Mouse (Mus musculus) heart, embryonic 12.5 days (tissue): ENCODE measurements around the gene Polrmt. TPM values are rescaled to one million over a fixed set of nuclear protein-coding genes. Genes with fewer than 3 reads are reported as not detected.
"Not testable (repeated sequence)": the region's sequence is repeated elsewhere in the genome, so short reads cannot be mapped to it uniquely, and the experiment has no call there.

Experiments
- ATAC-seq: fragments of 200-750 bp; cut with Nextera tagmentation; 2 replicates; pipeline ENCODE4 v1.8.0; 2017; ENCODE audit warnings: moderate TSS enrichment, moderate library complexity; ENCODE audit not compliant: insufficient number of reproducible peaks, low FRiP score
- H3K27ac ChIP-seq: fragments of 300-500 bp; sonication (generic); 2 replicates; pipeline ENCODE4 v1.5.1; 2016; ENCODE audit warnings: mild to moderate bottlenecking, moderate library complexity; ENCODE audit not compliant: poor library complexity, severe bottlenecking
- H3K27me3 ChIP-seq: fragments of 300-500 bp; sonication (generic); replicated peaks from 2 replicates; pipeline ENCODE4 v1.6.1; 2016; ENCODE audit warnings: mild to moderate bottlenecking, moderate library complexity
- H3K36me3 ChIP-seq: fragments of 300-500 bp; sonication (generic); 2 replicates; pipeline ENCODE4 v1.6.1; 2016; ENCODE audit warnings: mild to moderate bottlenecking, moderate library complexity
- H3K4me1 ChIP-seq: fragments of 300-500 bp; sonication (generic); replicated peaks from 2 replicates; pipeline ENCODE4 v1.6.1; 2016; ENCODE audit warnings: mild to moderate bottlenecking
- H3K4me2 ChIP-seq: fragments of 300-500 bp; sonication (generic); 2 replicates; pipeline ENCODE4 v1.6.1; 2016; ENCODE audit warnings: mild to moderate bottlenecking, moderate library complexity
- H3K4me3 ChIP-seq: fragments of 300-500 bp; sonication (generic); 2 replicates; pipeline ENCODE4 v1.5.1; 2016; ENCODE audit warnings: mild to moderate bottlenecking
- H3K9ac ChIP-seq: fragments of 300-500 bp; sonication (generic); 2 replicates; pipeline ENCODE4 v1.6.1; 2016; ENCODE audit warnings: mild to moderate bottlenecking, moderate library complexity
- H3K9me3 ChIP-seq: fragments of 300-500 bp; sonication (generic); replicated peaks from 2 replicates; pipeline ENCODE4 v1.6.1; 2016; ENCODE audit warnings: mild to moderate bottlenecking, moderate library complexity
- WGBS: fragments of 180-500 bp; shearing (Covaris S2); methylation state at CpG from one replicate; pipeline ENCODE4 v1.1.7; 2016; 5-methylcytosine and 5-hydroxymethylcytosine counted together
- polyA plus RNA-seq: library from polyadenylated mRNA; unstranded; fragments of >200 nt; fragmentation: Nextera tagmentation; extraction: Ambion mirVana; gene quantifications from 2 replicates; pipeline ENCODE4 v1.2.1, GENCODE M21; 2016

The Polrmt gene
- polyA plus RNA-seq, 1 experiment from 2014 or later = 35.4 TPM

DNA sequence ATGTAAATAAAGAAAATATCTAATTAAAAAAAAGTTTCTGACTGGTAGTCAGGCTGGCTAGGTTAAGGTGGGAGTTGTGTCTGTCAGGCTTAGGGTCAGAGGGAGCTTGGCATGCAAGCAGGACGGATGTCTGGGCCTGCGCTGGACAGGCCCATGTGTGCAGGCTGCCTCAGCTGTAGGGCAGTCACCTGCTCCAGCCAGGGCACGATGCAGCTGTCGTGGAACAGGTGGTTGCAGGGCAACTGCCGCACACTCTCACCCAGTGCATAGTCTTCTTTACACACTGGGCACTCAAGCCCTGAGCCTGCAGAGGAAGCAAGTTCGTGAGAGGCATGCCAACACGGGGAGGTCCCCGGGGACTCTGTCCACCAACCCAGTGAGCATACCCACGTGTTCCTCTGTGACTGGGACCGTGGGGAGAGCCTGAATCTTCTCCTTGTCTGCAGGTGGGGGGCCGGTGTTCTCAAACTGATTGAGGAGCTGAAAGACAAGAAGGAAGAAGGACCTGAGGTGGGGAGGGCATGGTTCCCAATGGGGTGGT lies 14.3 kb upstream of the Polrmt start:
- Histone ChIP-seq H3K27ac (no peak overlapping the region), H3K9ac (no peak overlapping the region), H3K4me2 (no peak overlapping the region), H3K9me3 (no peaks in the 10 kb centered on the region), H3K36me3 (peaks cover 64% of the 10 kb centered on the region), H3K4me1 (peaks cover 28% of the 10 kb centered on the region), H3K4me3 (no peak overlapping the region), H3K27me3 (0 out of 2 replicates have a peak, but pooled peaks cover 5% of the 10 kb centered on the region)
- ATAC-seq = no peak
- WGBS = 91% methylated on average over 11 of the region's 11 CpGs

DNA sequence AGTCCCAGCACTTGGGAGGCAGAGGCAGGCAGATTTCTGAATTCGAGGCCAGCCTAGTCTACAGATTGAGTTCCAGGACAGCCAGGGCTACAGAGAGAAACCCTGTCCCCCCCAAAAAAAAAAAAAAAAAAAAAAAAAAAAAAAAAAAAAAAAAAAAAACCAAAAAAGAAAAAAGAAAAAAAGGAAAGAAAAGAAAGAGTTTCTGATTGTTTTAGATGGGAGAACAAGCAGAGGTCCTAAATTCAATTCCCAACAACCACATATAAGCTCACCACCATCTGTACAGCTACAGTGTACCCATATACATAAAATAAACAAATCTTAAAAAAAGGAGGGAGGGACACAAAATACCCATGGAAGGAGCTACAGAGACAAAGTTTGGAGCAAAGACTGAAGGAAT lies 13.3 kb upstream of the Polrmt start:
- H3K9me3 ChIP-seq, ATAC-seq, H3K27ac ChIP-seq, H3K4me3 ChIP-seq, H3K4me2 ChIP-seq, H3K27me3 ChIP-seq, H3K9ac ChIP-seq: not testable (repeated sequence)
- Histone ChIP-seq H3K4me1 (peaks cover 26% of the 10 kb centered on the region), H3K36me3 (peaks cover 64% of the 10 kb centered on the region)
- 90% methylated on average over 1 of the region's 1 CpGs for WGBS

- H3K36me3 ChIP-seq = peaks cover 56% of the 10 kb centered on the region
Observed at GRCm38 (mm10) chr10:79756660-79757059, 10.3 kb upstream of the Polrmt start.

DNA sequence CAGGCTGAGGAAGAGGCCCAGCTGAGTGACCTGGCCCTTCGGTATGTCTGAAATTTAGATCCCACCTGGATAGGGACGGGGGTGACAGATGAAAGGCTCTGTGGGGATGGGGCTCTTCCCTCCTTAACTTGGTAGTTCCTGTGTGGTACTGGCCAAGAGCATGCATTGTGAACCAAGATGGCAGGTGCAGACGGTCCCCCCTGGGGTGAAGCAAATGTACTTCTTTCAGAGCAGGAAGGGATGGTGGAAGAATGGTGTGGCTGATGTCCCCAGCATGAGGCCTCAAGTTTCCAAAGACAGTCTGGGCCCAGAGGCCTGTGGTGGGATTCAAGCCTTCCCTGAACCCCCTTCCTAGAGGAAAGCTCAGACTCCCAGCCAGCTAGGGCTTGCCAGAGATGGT lies 9.5 kb upstream of the Polrmt start:
- H3K4me1 ChIP-seq = peaks cover 8% of the 10 kb centered on the region
- peaks cover 48% of the 10 kb centered on the region for H3K36me3 ChIP-seq
- no peaks in the 10 kb centered on the region for H3K9me3 ChIP-seq

More at GRCm38 (mm10) chr10:79756660-79757059, 10.3 kb upstream of the Polrmt start:
- no peak overlapping the region for H3K9ac ChIP-seq
- H3K9me3 ChIP-seq = no peaks in the 10 kb centered on the region
- WGBS = 86% methylated on average over 24 of the region's 24 CpGs
- H3K27ac ChIP-seq = no peak overlapping the region
- 0 out of 2 replicates have a peak, but pooled peaks cover 10% of the 10 kb centered on the region for H3K27me3 ChIP-seq
- no peak for ATAC-seq
- H3K4me3 ChIP-seq = no peak overlapping the region
- H3K4me1 ChIP-seq = peaks cover 8% of the 10 kb centered on the region
- H3K4me2 ChIP-seq = no peak overlapping the region

GRCm38 (mm10) chr10:79754856-79755516 lies 8.6 kb upstream of the Polrmt start, which contains the start of gene Fgf22:
Fgf22 (plus strand) TSS chr10:79755076.
- peak within 1 kb of the TSS; percentile 65 for H3K9ac ChIP-seq
- WGBS = under 1% methylated on average over 36 of the region's 36 CpGs
- ATAC-seq = peak; percentile 71; the same call in 1 of the 2 replicates

More for the DNA sequence above, 9.5 kb upstream of the Polrmt start:
- H3K4me2 ChIP-seq = no peak overlapping the region
- 85% methylated on average over 3 of the region's 3 CpGs for WGBS
- H3K9ac ChIP-seq = no peak overlapping the region
- H3K27me3 ChIP-seq = 0 out of 2 replicates have a peak, but pooled peaks cover 10% of the 10 kb centered on the region
- ATAC-seq = no peak
- no peak overlapping the region for H3K4me3 ChIP-seq
- no peak overlapping the region for H3K27ac ChIP-seq

DNA sequence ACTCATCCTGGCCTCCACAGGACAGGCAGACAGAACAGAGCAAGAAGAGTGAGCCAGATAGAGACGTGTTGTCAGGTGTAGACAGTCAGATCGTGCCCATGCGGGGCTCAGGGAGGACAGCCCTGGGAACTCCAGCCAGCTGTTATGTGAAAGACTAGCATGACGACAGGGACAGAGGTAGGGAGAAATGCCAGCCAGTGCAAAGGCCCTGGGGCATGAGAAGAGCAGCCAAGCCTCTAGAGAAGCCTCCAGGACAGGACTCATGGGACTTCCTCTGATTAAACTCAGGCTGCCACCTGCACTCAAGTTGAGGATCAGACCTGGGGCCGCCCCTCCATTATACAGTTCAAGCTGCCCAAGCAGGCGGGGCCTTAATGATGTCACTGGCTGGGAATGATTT lies 2.1 kb upstream of the Polrmt start:
- Histone ChIP-seq H3K4me3 (no peak overlapping the region), H3K4me1 (peaks cover 12% of the 10 kb centered on the region), H3K9ac (no peak overlapping the region), H3K36me3 (peaks cover 12% of the 10 kb centered on the region), H3K4me2 (no peak overlapping the region), H3K9me3 (no peaks in the 10 kb centered on the region), H3K27me3 (no peaks in the 10 kb centered on the region), H3K27ac (no peak overlapping the region)
- ATAC-seq = no peak
- 71% methylated on average over 6 of the region's 6 CpGs for WGBS

More at GRCm38 (mm10) chr10:79754856-79755516, 8.6 kb upstream of the Polrmt start, which contains the start of gene Fgf22:
- Histone ChIP-seq H3K9me3 (no peaks in the 10 kb centered on the region), H3K36me3 (peaks cover 39% of the 10 kb centered on the region), H3K4me1 (peaks cover 8% of the 10 kb centered on the region), H3K4me2 (peak within 1 kb of the TSS; percentile 82), H3K27ac (no peak within 1 kb of the TSS), H3K27me3 (0 out of 2 replicates have a peak, but pooled peaks cover 10% of the 10 kb centered on the region), H3K4me3 (peak within 1 kb of the TSS; percentile 42)

GRCm38 (mm10) chr10:79746774-79747151 lies 382 bp upstream of the Polrmt start:
- peak overlapping the region; percentile 63 for H3K4me2 ChIP-seq
- H3K4me1 ChIP-seq = peaks cover 12% of the 10 kb centered on the region
- H3K27ac ChIP-seq = no peak overlapping the region
- H3K27me3 ChIP-seq = no peaks in the 10 kb centered on the region
- H3K4me3 ChIP-seq = peak overlapping the region; percentile 15; the same call in 1 of the 2 replicates
- WGBS = 22% methylated on average over 6 of the region's 6 CpGs
- 0 out of 2 replicates have a peak overlapping the region, but pooled peaks have one; percentile 36 for H3K9ac ChIP-seq
- H3K9me3 ChIP-seq = peaks cover 3% of the 10 kb centered on the region
- peak; percentile 55; the same call in 1 of the 2 replicates for ATAC-seq
- peaks cover 28% of the 10 kb centered on the region for H3K36me3 ChIP-seq

DNA sequence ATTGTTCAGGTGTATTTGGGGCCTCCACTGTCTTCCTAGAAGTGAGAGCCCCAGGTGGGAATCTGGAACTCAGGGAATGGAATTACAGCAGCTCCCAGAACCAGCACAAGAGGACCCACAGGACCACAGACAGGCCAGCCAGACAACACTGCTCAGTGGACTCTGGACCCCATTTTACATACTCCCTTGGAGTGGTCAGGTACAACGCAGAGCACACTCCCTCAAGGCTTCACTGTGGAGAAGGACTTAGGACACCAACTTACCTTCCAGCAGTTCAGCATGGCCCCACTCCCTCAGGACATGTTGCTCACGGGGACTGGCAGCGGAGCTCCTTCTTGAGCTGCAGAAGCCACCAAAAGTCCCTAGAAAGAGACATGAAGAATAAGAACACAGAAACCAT lies 970 bp downstream of the Polrmt start:
- peak overlapping the region; percentile 75 for H3K4me3 ChIP-seq
- H3K27ac ChIP-seq = no peak overlapping the region
- H3K9ac ChIP-seq = no peak overlapping the region; the same call in 1 of the 2 replicates
- H3K4me1 ChIP-seq = peaks cover 12% of the 10 kb centered on the region
- no peaks in the 10 kb centered on the region for H3K27me3 ChIP-seq
- peaks cover 41% of the 10 kb centered on the region for H3K36me3 ChIP-seq
- peaks cover 17% of the 10 kb centered on the region for H3K9me3 ChIP-seq
- ATAC-seq = no peak
- 93% methylated on average over 3 of the region's 3 CpGs for WGBS
- H3K4me2 ChIP-seq = peak overlapping the region; percentile 71

GRCm38 (mm10) chr10:79743650-79744365 lies 2.6 kb downstream of the Polrmt start:
- 93% methylated on average over 15 of the region's 15 CpGs for WGBS
- H3K27me3 ChIP-seq = no peaks in the 10 kb centered on the region
- no peak overlapping the region for H3K9ac ChIP-seq
- no peak overlapping the region for H3K4me3 ChIP-seq
- peaks cover 33% of the 10 kb centered on the region for H3K9me3 ChIP-seq
- peaks cover 57% of the 10 kb centered on the region for H3K36me3 ChIP-seq
- peaks cover 12% of the 10 kb centered on the region for H3K4me1 ChIP-seq
- H3K27ac ChIP-seq = no peak overlapping the region
- ATAC-seq = no peak
- H3K4me2 ChIP-seq = no peak overlapping the region

DNA sequence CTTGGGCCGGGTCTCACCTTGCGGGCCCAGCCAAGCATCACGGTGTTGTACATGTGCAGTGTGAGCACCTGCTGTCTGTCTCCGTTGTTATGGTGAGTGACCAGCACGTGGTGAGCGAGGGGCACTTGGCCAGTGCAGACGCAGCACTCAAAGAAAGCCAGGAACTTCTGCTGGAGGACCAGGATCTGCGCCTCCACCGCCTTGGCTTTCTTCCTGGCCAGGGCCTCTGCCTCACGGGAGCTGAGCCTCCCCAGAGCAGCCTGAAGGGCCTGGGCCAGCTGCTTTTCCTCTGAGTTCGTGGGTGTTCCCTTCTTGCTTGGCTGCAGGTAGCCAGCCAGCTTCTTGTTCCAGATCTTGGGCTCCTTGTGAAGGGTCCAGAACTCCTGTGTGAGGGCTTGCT lies 3.2 kb downstream of the Polrmt start:
- no peak overlapping the region for H3K4me2 ChIP-seq
- peaks cover 64% of the 10 kb centered on the region for H3K36me3 ChIP-seq
- peaks cover 12% of the 10 kb centered on the region for H3K4me1 ChIP-seq
- ATAC-seq = no peak
- no peaks in the 10 kb centered on the region for H3K27me3 ChIP-seq
- no peak overlapping the region for H3K9ac ChIP-seq
- no peak overlapping the region for H3K27ac ChIP-seq
- no peak overlapping the region for H3K4me3 ChIP-seq
- peaks cover 39% of the 10 kb centered on the region for H3K9me3 ChIP-seq
- WGBS = 92% methylated on average over 11 of the region's 11 CpGs

GRCm38 (mm10) chr10:79740863-79741262 lies 5.5 kb downstream of the Polrmt start:
- peaks cover 13% of the 10 kb centered on the region for H3K27me3 ChIP-seq
- H3K4me3 ChIP-seq = no peak overlapping the region
- H3K9ac ChIP-seq = no peak overlapping the region
- no peak overlapping the region for H3K4me2 ChIP-seq
- ATAC-seq = no peak
- H3K4me1 ChIP-seq = peaks cover 7% of the 10 kb centered on the region
- H3K27ac ChIP-seq = no peak overlapping the region
- WGBS = 78% methylated on average over 11 of the region's 11 CpGs
- peaks cover 87% of the 10 kb centered on the region for H3K36me3 ChIP-seq
- H3K9me3 ChIP-seq = peaks cover 62% of the 10 kb centered on the region
